Mouse (Mus musculus) neural tube, embryonic 15.5 days (tissue): ENCODE measurements at regions not wholly inside any gene's neighbourhood (a gene's known extent, or its start where the extent isn't known, plus 50 kb on each side); places are given as distances from the start of the nearest gene placed in this dataset.
A peak's percentile ranks its signal among the peaks of the same experiment; 100 is the strongest.
"Not testable (repeated sequence)": the region's sequence is repeated elsewhere in the genome, so short reads cannot be mapped to it uniquely, and the experiment has no call there.

ENCODE experiments used
- ATAC-seq: fragments of 200-750 bp; cut with Nextera tagmentation; 2 replicates; pipeline ENCODE4 v1.8.0; 2017; ENCODE audit warnings: mild to moderate bottlenecking, moderate TSS enrichment, moderate library complexity; ENCODE audit not compliant: low FRiP score
- H3K27ac ChIP-seq: fragments of 300-500 bp; sonication (generic); replicated peaks from 2 replicates; pipeline ENCODE4 v1.5.1; 2015; ENCODE audit warnings: mild to moderate bottlenecking, inconsistent platforms
- H3K27me3 ChIP-seq: fragments of 300-500 bp; sonication (generic); replicated peaks from 2 replicates; pipeline ENCODE4 v1.6.1; 2015; ENCODE audit warnings: inconsistent platforms
- H3K36me3 ChIP-seq: fragments of 300-500 bp; sonication (generic); 2 replicates; pipeline ENCODE4 v1.6.1; 2015; ENCODE audit warnings: inconsistent platforms
- H3K4me1 ChIP-seq: fragments of 300-500 bp; sonication (generic); 2 replicates; pipeline ENCODE4 v1.6.1; 2015; ENCODE audit warnings: inconsistent platforms
- H3K4me2 ChIP-seq: fragments of 300-500 bp; sonication (generic); 2 replicates; pipeline ENCODE4 v1.6.1; 2015; ENCODE audit warnings: inconsistent platforms, mild to moderate bottlenecking, moderate library complexity
- H3K4me3 ChIP-seq: fragments of 300-500 bp; sonication (generic); replicated peaks from 2 replicates; pipeline ENCODE4 v1.5.1; 2015; ENCODE audit warnings: mild to moderate bottlenecking, inconsistent platforms
- H3K9ac ChIP-seq: fragments of 300-500 bp; sonication (generic); replicated peaks from 2 replicates; pipeline ENCODE4 v1.6.1; 2015; ENCODE audit warnings: mild to moderate bottlenecking, inconsistent platforms
- H3K9me3 ChIP-seq: fragments of 300-500 bp; sonication (generic); replicated peaks from 2 replicates; pipeline ENCODE4 v1.6.1; 2016; ENCODE audit warnings: inconsistent platforms
- WGBS: fragments of 180-500 bp; shearing (Covaris S2); methylation state at CpG from one replicate; pipeline ENCODE4 v1.1.7; 2015; ENCODE audit warnings: mixed read lengths; 5-methylcytosine and 5-hydroxymethylcytosine counted together

DNA sequence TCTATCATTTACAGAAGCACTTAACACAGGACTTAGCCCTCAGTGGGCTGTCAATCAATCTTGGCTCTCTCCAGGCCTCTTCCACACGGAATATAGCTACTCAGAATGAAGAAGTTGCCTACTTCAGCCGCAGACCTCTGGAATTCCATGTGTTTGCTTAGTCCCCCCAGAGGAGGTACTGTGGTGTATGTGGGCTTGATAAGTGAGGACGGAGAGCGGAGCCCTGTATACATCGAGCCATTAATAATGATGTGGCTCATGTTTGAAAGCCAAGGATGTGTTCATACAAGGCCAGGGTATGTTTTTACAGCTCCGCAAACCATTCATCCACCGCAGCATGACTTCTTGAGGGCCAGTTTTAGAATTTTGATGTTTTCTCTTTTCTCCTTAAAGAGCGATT lies 125.8 kb downstream of the Enc1 start:
- WGBS: 86% methylated on average over 8 of the region's 8 CpGs
- H3K36me3 ChIP-seq: no peaks in the 10 kb centered on the region
- no peak overlapping the region for H3K4me2 ChIP-seq
- no peak overlapping the region for H3K4me3 ChIP-seq
- no peak overlapping the region for H3K9ac ChIP-seq
- ATAC-seq: no peak
- H3K27me3 ChIP-seq: no peaks in the 10 kb centered on the region
- no peak overlapping the region for H3K27ac ChIP-seq
- H3K4me1 ChIP-seq: peaks cover 15% of the 10 kb centered on the region
- no peaks in the 10 kb centered on the region for H3K9me3 ChIP-seq

DNA sequence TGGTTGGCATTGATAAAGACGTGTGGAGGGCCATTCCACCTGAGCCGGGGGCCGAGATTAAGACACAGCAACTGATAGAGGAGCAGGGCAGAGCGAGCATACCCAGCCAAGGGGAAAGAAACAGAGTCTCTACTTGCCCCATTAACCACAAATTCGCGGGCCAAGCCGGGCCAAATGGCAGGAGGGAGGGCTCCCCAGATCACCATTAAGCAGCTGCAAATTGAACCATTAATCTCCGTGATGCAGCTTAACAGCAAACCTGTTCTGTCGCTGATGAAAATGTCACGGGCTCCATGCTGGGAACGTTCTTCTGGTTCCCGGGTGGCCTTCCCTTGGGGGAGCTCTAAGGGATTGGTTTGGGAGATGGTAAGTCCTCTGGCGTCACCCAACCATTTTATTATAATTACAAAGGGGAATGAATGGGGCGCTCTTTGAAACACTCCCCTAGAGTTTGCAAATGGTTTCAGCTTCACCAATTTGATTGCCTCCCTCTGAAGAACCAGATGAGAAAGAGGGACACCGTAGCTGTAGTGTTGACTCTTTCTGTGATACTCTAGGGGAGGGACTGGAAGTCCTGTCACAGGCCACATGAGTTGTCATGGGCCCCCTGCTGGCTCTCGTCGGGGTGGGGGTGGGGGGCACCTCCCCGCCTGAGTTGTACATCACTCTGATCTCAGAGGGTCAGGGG lies 124.8 kb downstream of the Enc1 start:
- Histone ChIP-seq H3K9ac (no peak overlapping the region), H3K4me3 (no peak overlapping the region), H3K27ac (peak overlapping the region; percentile 19; the same call in 1 of the 2 replicates), H3K9me3 (no peaks in the 10 kb centered on the region), H3K4me1 (peaks cover 15% of the 10 kb centered on the region), H3K4me2 (peak overlapping the region; percentile 26; the same call in 1 of the 2 replicates), H3K27me3 (no peaks in the 10 kb centered on the region), H3K36me3 (no peaks in the 10 kb centered on the region)
- ATAC-seq: peak; percentile 76
- WGBS: 23% methylated on average over 18 of the region's 18 CpGs

DNA sequence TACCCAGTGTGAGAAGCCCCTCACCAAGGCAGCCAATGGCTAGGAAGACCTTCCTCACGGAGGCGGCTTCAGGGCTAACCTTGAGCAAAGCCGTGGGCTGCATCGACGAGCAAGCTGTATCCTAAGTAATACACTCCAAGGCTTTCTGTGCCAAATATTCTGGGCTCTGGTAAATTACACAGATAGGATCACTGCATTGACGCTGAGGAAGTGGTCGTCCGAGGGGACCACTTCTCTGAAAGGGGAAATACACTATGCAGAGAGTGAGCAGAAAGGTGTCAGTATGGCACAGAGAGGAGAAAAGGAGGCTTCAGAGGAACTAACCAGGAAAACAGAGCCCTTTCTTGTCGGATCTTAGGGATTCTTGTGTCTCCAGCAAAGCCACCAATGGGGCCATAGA lies 124.1 kb downstream of the Enc1 start:
- no peak overlapping the region for H3K4me3 ChIP-seq
- no peak for ATAC-seq
- H3K27me3 ChIP-seq: no peaks in the 10 kb centered on the region
- WGBS: 67% methylated on average over 9 of the region's 9 CpGs
- H3K4me1 ChIP-seq: peaks cover 15% of the 10 kb centered on the region
- no peak overlapping the region for H3K4me2 ChIP-seq
- no peak overlapping the region for H3K9ac ChIP-seq
- H3K27ac ChIP-seq: peak overlapping the region; percentile 19; the same call in 1 of the 2 replicates
- no peaks in the 10 kb centered on the region for H3K9me3 ChIP-seq
- H3K36me3 ChIP-seq: no peaks in the 10 kb centered on the region

DNA sequence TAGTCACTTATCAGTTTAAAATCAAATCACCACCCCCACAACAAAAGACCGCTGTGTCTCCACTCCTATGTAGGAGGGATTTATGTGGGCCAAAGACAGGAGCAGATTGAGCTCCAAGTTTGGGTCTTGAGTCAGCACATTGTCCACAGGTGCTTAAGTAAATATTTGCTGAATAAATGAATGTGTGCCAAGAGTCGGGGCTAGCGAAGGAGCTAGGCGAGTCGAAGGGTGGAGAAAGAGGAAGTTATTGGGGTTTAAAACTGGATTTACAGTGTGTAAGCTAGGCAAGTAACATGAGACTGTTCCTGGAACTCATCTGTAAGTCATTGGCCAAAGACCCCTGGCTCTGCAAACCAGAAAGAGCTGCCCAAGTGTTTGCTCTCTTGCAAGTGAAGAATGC lies 122.9 kb downstream of the Enc1 start:
- WGBS: 76% methylated on average over 5 of the region's 5 CpGs
- H3K36me3 ChIP-seq: no peaks in the 10 kb centered on the region
- no peak overlapping the region for H3K4me3 ChIP-seq
- no peak overlapping the region for H3K4me2 ChIP-seq
- H3K27ac ChIP-seq: no peak overlapping the region
- ATAC-seq: no peak
- H3K4me1 ChIP-seq: peaks cover 15% of the 10 kb centered on the region
- H3K9ac ChIP-seq: no peak overlapping the region
- H3K9me3 ChIP-seq: no peaks in the 10 kb centered on the region
- H3K27me3 ChIP-seq: no peaks in the 10 kb centered on the region

DNA sequence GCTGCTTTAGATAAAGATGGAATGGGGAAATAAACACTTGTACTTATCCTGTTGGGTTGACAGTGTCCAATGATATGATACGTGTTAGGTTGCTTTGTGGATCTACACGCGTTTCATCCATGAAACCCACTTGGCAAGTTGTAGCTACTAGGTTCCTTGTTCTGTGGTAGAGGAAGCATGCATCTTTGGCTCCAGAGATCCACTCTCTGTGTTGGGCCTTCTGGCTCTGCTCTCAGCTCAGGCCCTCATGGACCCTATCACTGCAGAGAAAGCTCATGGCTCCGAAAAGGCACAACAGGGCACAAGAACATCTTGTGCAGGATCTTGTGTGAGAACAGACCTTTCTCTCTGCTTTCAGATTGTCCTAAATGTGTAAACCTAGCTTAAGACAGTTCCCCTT lies 122.3 kb downstream of the Enc1 start:
- Histone ChIP-seq H3K36me3 (no peaks in the 10 kb centered on the region), H3K27me3 (no peaks in the 10 kb centered on the region), H3K4me3 (no peak overlapping the region), H3K27ac (no peak overlapping the region), H3K9me3 (no peaks in the 10 kb centered on the region), H3K9ac (no peak overlapping the region), H3K4me1 (peaks cover 18% of the 10 kb centered on the region), H3K4me2 (no peak overlapping the region)
- no peak for ATAC-seq
- WGBS: 93% methylated on average over 4 of the region's 4 CpGs

DNA sequence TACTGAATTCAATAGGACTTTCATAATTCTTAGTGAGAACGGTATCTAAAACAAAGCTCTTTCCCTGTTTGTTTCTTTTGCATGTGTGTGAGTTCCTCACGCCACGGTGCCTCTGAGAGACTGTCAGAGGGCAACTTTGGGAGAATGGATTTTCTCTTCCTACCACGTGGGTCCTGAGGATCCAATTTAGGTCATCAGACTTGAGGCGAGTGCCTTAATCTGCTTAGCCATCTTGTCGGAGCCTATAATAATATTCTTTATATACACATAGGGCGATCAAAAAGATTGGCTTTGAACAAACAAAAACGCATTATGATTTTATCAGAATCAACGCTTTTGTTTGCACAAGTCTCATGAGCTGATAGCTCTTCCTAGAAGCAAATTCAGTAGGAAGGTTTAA lies 119.6 kb downstream of the Enc1 start:
- H3K4me1 ChIP-seq: peaks cover 17% of the 10 kb centered on the region
- no peak overlapping the region for H3K27ac ChIP-seq
- no peak overlapping the region for H3K4me3 ChIP-seq
- H3K36me3 ChIP-seq: no peaks in the 10 kb centered on the region
- no peak overlapping the region for H3K4me2 ChIP-seq
- WGBS: 86% methylated on average over 9 of the region's 9 CpGs
- H3K27me3 ChIP-seq: no peaks in the 10 kb centered on the region
- ATAC-seq: no peak
- no peaks in the 10 kb centered on the region for H3K9me3 ChIP-seq
- H3K9ac ChIP-seq: no peak overlapping the region

DNA sequence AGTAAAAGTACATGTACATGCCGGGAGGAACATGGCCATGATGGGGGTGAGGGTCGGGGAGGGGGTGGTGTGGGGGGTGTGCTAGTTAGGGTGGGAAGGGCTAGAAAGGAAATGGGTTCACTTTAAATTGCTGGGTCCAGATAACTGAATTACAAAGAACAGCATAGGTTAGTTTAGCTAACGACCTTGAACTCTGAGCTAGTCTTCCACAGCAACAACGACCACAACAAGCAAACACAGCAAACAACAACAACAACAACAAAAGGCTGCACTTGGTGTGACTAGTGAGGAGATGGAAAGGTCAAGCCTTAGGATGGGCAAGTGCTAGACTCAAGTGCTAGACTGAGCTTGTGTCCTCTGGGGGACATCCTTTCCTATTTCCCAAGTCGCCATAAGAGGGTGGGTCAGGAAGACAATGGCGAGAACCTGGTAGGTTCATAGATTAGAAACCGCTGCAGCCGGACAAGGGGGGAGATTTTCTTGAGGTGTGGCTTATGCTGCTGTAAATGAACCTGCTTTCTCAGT lies 117.9 kb downstream of the Enc1 start:
- no peaks in the 10 kb centered on the region for H3K9me3 ChIP-seq
- 88% methylated on average over 8 of the region's 8 CpGs for WGBS
- no peak overlapping the region for H3K4me3 ChIP-seq
- H3K9ac ChIP-seq: no peak overlapping the region
- H3K4me2 ChIP-seq: no peak overlapping the region
- no peaks in the 10 kb centered on the region for H3K36me3 ChIP-seq
- no peak overlapping the region for H3K27ac ChIP-seq
- peaks cover 9% of the 10 kb centered on the region for H3K4me1 ChIP-seq
- no peak for ATAC-seq
- no peaks in the 10 kb centered on the region; the same call in 1 of the 2 replicates for H3K27me3 ChIP-seq

DNA sequence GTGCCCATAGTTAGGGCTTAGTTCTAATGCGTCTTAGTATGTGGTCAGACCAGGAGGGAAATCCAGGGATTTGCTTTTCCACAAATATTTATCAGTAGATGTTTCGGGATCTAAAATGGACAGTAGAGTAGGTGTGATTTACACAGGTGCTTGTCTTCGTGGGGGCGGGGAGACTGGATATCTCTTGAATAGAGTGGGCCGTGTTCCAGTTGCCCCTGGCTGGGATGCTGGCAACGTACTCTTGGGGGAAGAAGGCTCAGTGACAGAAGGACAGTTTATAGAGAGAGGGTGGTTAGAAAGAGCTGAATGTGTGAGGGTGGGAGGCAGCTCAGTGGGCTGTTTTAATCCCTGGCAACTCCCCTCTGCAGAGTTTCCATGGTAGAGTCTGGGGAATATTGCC lies 117.4 kb downstream of the Enc1 start:
- Histone ChIP-seq H3K4me1 (peaks cover 9% of the 10 kb centered on the region), H3K4me2 (no peak overlapping the region), H3K4me3 (no peak overlapping the region), H3K36me3 (no peaks in the 10 kb centered on the region), H3K9ac (no peak overlapping the region), H3K27ac (no peak overlapping the region), H3K9me3 (no peaks in the 10 kb centered on the region), H3K27me3 (no peaks in the 10 kb centered on the region; the same call in 1 of the 2 replicates)
- 63% methylated on average over 6 of the region's 6 CpGs for WGBS
- ATAC-seq: no peak

DNA sequence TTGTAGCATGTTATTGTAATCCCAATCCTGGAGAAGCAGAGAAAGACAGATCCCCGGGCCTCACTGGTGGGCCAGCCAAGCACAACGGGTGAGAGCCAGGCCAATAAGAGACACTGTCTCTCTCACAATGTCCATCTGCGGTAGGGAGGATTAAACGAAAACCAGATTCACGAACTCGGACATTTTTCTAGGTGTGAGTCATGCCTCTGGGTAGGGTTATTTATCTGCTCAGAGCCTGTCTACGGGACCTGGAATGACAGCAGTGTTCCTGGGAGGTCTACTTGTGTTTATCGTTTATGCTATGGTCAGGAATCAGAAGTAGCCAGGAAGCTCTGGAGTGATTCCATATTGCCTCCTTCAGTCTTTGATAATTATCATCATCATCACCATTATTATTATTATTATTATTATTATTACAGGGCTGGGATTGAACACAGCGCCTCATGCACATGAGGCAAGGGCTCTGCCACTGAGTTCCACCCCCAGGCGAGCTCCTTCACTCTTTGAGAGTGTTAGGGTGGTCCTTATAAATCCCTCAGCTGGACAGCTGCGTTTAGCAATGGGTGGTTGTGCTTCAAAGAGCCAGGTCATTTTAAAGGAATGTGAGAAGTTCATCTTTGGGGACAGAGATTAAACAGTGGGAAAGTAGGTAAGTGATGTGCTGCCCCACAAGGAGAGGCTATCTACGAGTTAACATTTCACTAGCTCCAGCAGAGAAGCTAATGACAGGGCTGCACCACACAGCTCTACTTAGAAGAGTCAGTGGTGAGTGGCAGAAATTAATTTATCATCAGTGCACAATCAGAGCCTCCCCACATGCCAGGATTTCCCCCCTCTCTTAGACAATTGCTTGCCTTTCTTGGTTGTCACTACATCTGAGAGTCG lies 116.3 kb downstream of the Enc1 start:
- WGBS: 64% methylated on average over 13 of the region's 13 CpGs
- Histone ChIP-seq H3K36me3 (no peaks in the 10 kb centered on the region), H3K4me3 (no peak overlapping the region), H3K9ac (no peak overlapping the region), H3K9me3 (no peaks in the 10 kb centered on the region), H3K27me3 (no peaks in the 10 kb centered on the region; the same call in 1 of the 2 replicates), H3K4me2 (no peak overlapping the region), H3K4me1 (peaks cover 9% of the 10 kb centered on the region), H3K27ac (no peak overlapping the region)
- ATAC-seq: no peak

DNA sequence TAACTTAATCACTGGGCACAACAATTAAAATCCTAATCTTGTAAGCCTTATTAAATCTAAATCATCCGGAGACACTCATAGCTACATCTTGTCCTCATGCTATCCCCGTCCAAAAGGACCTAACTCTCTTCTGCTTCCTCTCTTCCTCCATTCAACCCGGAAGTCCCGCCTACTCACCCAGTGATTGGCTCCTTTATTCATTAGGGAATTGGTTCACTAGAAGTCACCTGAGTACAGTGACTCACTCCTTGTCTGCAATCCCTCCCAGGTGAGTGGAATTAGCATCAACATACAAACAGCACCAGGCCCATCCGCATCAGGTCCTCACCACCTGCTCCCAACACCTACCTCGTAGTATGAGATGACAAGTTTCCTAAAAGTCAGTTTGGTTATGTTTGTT lies 114.5 kb downstream of the Enc1 start:
- H3K4me2 ChIP-seq, ATAC-seq, H3K4me1 ChIP-seq, H3K27me3 ChIP-seq, H3K9me3 ChIP-seq, H3K27ac ChIP-seq, H3K9ac ChIP-seq, H3K4me3 ChIP-seq, H3K36me3 ChIP-seq: not testable (repeated sequence)
- WGBS: 97% methylated on average over 6 of the region's 6 CpGs

DNA sequence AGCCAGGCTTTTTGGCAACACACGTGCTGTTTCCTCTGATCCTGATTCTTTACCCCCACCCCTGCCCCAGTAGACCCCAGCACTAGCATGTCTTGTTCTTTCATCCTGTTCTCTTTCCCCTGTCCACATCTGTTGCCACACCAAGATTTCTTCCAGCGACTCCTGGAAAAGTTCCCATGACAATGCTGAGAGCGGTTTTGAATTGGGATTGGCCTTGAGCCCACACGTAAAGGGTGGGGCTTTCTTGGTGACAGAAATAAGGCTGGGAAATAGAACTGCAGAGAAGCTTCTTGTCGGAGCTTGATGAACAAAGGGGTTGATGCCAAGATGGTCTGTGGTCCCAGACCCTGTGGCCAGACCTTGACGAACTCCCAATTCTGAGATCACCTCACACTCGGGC lies 106.8 kb downstream of the Enc1 start:
- Histone ChIP-seq H3K9me3 (no peaks in the 10 kb centered on the region), H3K27me3 (no peaks in the 10 kb centered on the region), H3K27ac (no peak overlapping the region), H3K9ac (no peak overlapping the region), H3K36me3 (no peaks in the 10 kb centered on the region), H3K4me3 (no peak overlapping the region), H3K4me2 (no peak overlapping the region), H3K4me1 (no peaks in the 10 kb centered on the region)
- no peak for ATAC-seq
- WGBS: 88% methylated on average over 7 of the region's 7 CpGs
